Mouse (Mus musculus): ENCODE results near the gene Fxyd1. TPM values are rescaled to one million over a fixed set of nuclear protein-coding genes. Genes with fewer than 3 reads are reported as not detected.

Fxyd1 gene
- total RNA-seq, 1 experiment, result not detected

GRCm38 (mm10) chr7:31077885-31078445 is 21.0 kb upstream of the Fxyd1 start:
- no peaks in the 10 kb centered on the region for H3K36me3 ChIP-seq (ENCODE audit: control insufficient read depth, insufficient read depth, low read length, poor library complexity, severe bottlenecking)
- no peak overlapping the region for H3K4me3 ChIP-seq (ENCODE audit: insufficient read depth in 1 of 2, low read depth in 1 of 2, low read length in 2 of 2, poor library complexity in 1 of 2, severe bottlenecking in 1 of 2)
- H3K4me1 ChIP-seq (ENCODE audit: control insufficient read depth in 2 of 2, insufficient read depth in 2 of 2, low read length in 2 of 2, poor library complexity in 1 of 2), result 0 out of 4 replicates have a peak, but pooled peaks cover 4 to 5% of the 10 kb centered on the region in 2 experiments
- H3K27ac ChIP-seq (ENCODE audit: insufficient read depth, low read depth, low read length, poor library complexity, severe bottlenecking), result no peak overlapping the region
- no peaks in the 10 kb centered on the region for H3K9me3 ChIP-seq (ENCODE audit: control insufficient read depth, insufficient read depth, low read depth, low read length)
- TF ChIP-seq CHD2 (IDR thresholded peaks at IDR 0.05; ENCODE audit: low read depth, low read length) (no peak), ZC3H11A (IDR thresholded peaks at IDR 0.05; ENCODE audit: borderline replicate concordance, low read depth, low read length) (peak; percentile 58; the same call in 1 of the 2 replicates), HCFC1 (IDR thresholded peaks at IDR 0.05; ENCODE audit: borderline replicate concordance, insufficient read depth, low read length) (no peak), ZNF384 (IDR thresholded peaks at IDR 0.05; ENCODE audit: low read depth, low read length) (no peak), MAFK (IDR thresholded peaks at IDR 0.05; ENCODE audit: insufficient read depth, low read depth, low read length) (no peak)
- peak; percentile 65 for DNase-seq (ENCODE audit: low read depth, low spot score)
- no peak overlapping the region for H3K9ac ChIP-seq (ENCODE audit: insufficient read depth, low read depth, low read length, poor library complexity, severe bottlenecking)
- in situ Hi-C loops (cut with MboI; ENCODE audit: low sequenced_read_pairs in 2 of 2, unreplicated experiment in 2 of 2), result no loop called here

GRCm38 (mm10) chr7:31077470-31077869 is 20.5 kb upstream of the Fxyd1 start:
- DNase-seq (ENCODE audit: low read depth, low spot score), result no peak
- Histone ChIP-seq H3K9ac (ENCODE audit: insufficient read depth, low read depth, low read length, poor library complexity, severe bottlenecking) (no peak overlapping the region), H3K36me3 (ENCODE audit: control insufficient read depth, insufficient read depth, low read length, poor library complexity, severe bottlenecking) (no peaks in the 10 kb centered on the region), H3K27ac (ENCODE audit: insufficient read depth, low read depth, low read length, poor library complexity, severe bottlenecking) (no peak overlapping the region), H3K4me3 (ENCODE audit: insufficient read depth in 1 of 2, low read depth in 1 of 2, low read length in 2 of 2, poor library complexity in 1 of 2, severe bottlenecking in 1 of 2) (no peak overlapping the region), H3K9me3 (ENCODE audit: control insufficient read depth, insufficient read depth, low read depth, low read length) (no peaks in the 10 kb centered on the region), H3K4me1 (ENCODE audit: control insufficient read depth in 2 of 2, insufficient read depth in 2 of 2, low read length in 2 of 2, poor library complexity in 1 of 2) (peaks cover 0 to 5% of the 10 kb centered on the region in 2 experiments; a peak in 1 of 4 replicates)
- no peak for TF ChIP-seq ZC3H11A (IDR thresholded peaks at IDR 0.05; ENCODE audit: borderline replicate concordance, low read depth, low read length)
- no peak for TF ChIP-seq MAFK (IDR thresholded peaks at IDR 0.05; ENCODE audit: insufficient read depth, low read depth, low read length)
- TF ChIP-seq CHD2 (IDR thresholded peaks at IDR 0.05; ENCODE audit: low read depth, low read length), result no peak
- TF ChIP-seq HCFC1 (IDR thresholded peaks at IDR 0.05; ENCODE audit: borderline replicate concordance, insufficient read depth, low read length), result no peak
- no peak for TF ChIP-seq ZNF384 (IDR thresholded peaks at IDR 0.05; ENCODE audit: low read depth, low read length)
- in situ Hi-C loops (cut with MboI; ENCODE audit: low sequenced_read_pairs in 2 of 2, unreplicated experiment in 2 of 2), result no loop called here

GRCm38 (mm10) chr7:31076492-31076891 is 19.5 kb upstream of the Fxyd1 start, which contains the start of gene Fxyd3:
Gene Fxyd3, minus strand, starts transcription at chr7:31076704.
- DNase-seq (ENCODE audit: low read depth, low spot score), result no peak
- Histone ChIP-seq H3K9ac (ENCODE audit: insufficient read depth, low read depth, low read length, poor library complexity, severe bottlenecking) (no peak within 1 kb of the TSS), H3K36me3 (ENCODE audit: control insufficient read depth, insufficient read depth, low read length, poor library complexity, severe bottlenecking) (no peaks in the 10 kb centered on the region), H3K9me3 (ENCODE audit: control insufficient read depth, insufficient read depth, low read depth, low read length) (no peaks in the 10 kb centered on the region), H3K4me3 (ENCODE audit: insufficient read depth in 1 of 2, low read depth in 1 of 2, low read length in 2 of 2, poor library complexity in 1 of 2, severe bottlenecking in 1 of 2) (no peak within 1 kb of the TSS), H3K27ac (ENCODE audit: insufficient read depth, low read depth, low read length, poor library complexity, severe bottlenecking) (no peak within 1 kb of the TSS), H3K4me1 (ENCODE audit: control insufficient read depth in 2 of 2, insufficient read depth in 2 of 2, low read length in 2 of 2, poor library complexity in 1 of 2) (peaks cover 0 to 5% of the 10 kb centered on the region in 2 experiments; a peak in 1 of 4 replicates)
- in situ Hi-C loops (cut with MboI; ENCODE audit: low sequenced_read_pairs in 2 of 2, unreplicated experiment in 2 of 2), result no loop called here
- TF ChIP-seq HCFC1 (IDR thresholded peaks at IDR 0.05; ENCODE audit: borderline replicate concordance, insufficient read depth, low read length) (no peak), ZNF384 (IDR thresholded peaks at IDR 0.05; ENCODE audit: low read depth, low read length) (no peak)

DNA sequence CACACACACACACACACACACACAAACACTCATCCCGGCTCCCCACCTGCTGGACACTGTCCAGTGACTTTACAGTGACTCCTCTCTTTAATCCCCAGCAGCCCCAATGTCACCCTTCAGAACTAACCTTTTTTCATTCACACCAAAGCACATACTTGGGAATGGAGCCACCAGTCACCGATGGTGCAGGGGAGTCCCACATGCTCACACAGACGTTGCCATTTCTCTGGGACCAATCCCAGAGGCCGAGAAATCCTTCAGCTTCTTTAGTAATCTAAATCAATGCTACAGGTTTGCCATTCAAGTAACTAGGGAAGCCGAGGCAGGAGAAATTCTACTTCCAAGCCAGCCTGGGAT is 17.7 kb upstream of the Fxyd1 start:
- peaks cover 0 to 5% of the 10 kb centered on the region in 2 experiments; a peak in 1 of 4 replicates for H3K4me1 ChIP-seq (ENCODE audit: control insufficient read depth in 2 of 2, insufficient read depth in 2 of 2, low read length in 2 of 2, poor library complexity in 1 of 2)
- TF ChIP-seq CHD2 (IDR thresholded peaks at IDR 0.05; ENCODE audit: low read depth, low read length), result no peak
- no peak for TF ChIP-seq ZNF384 (IDR thresholded peaks at IDR 0.05; ENCODE audit: low read depth, low read length)
- no peak for TF ChIP-seq HCFC1 (IDR thresholded peaks at IDR 0.05; ENCODE audit: borderline replicate concordance, insufficient read depth, low read length)
- no peak for TF ChIP-seq MAFK (IDR thresholded peaks at IDR 0.05; ENCODE audit: insufficient read depth, low read depth, low read length)
- TF ChIP-seq ZC3H11A (IDR thresholded peaks at IDR 0.05; ENCODE audit: borderline replicate concordance, low read depth, low read length), result no peak
- in situ Hi-C loops (cut with MboI; ENCODE audit: low sequenced_read_pairs in 2 of 2, unreplicated experiment in 2 of 2), result no loop called here
- H3K9me3 ChIP-seq (ENCODE audit: control insufficient read depth, insufficient read depth, low read depth, low read length), result no peaks in the 10 kb centered on the region
- H3K27ac ChIP-seq (ENCODE audit: insufficient read depth, low read depth, low read length, poor library complexity, severe bottlenecking), result no peak overlapping the region
- DNase-seq (ENCODE audit: low read depth, low spot score), result no peak
- no peaks in the 10 kb centered on the region for H3K36me3 ChIP-seq (ENCODE audit: control insufficient read depth, insufficient read depth, low read length, poor library complexity, severe bottlenecking)
- H3K4me3 ChIP-seq (ENCODE audit: insufficient read depth in 1 of 2, low read depth in 1 of 2, low read length in 2 of 2, poor library complexity in 1 of 2, severe bottlenecking in 1 of 2), result no peak overlapping the region
- H3K9ac ChIP-seq (ENCODE audit: insufficient read depth, low read depth, low read length, poor library complexity, severe bottlenecking), result no peak overlapping the region
